Mouse (Mus musculus): ENCODE measurements around the gene Stk40.

- no peak for TF ChIP-seq CTCF (IDR thresholded peaks at IDR 0.05)
- no peak for TF ChIP-seq EP300 (IDR thresholded peaks at IDR 0.05)
Measured at GRCm38 (mm10) chr4:126084382-126084781, 19.4 kb upstream of the Stk40 start.
